Mouse (Mus musculus): Measurements from ENCODE around the gene Sox5.

Sox5 gene

DNA sequence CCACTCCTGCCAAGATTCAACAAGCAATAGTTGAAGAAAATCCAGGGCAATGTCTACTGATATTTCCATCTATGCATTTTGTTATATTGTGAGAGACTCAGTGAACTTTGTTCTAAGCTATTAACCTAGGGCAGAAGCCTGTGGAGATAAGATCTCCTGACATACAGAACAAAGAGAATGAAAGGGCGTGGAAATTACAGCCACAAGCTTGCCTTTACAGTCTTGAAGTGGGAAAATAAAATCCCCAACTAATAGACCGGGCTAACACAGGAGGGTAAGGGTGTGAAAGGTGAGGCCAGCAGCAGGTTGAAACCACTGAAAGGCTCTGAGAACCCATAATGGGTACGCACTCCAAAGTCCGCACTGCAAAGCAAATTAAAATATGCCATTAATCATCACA lies 449.8 kb downstream of the Sox5 start:
- no peak for DNase-seq (ENCODE audit: low read depth, low spot score)

DNA sequence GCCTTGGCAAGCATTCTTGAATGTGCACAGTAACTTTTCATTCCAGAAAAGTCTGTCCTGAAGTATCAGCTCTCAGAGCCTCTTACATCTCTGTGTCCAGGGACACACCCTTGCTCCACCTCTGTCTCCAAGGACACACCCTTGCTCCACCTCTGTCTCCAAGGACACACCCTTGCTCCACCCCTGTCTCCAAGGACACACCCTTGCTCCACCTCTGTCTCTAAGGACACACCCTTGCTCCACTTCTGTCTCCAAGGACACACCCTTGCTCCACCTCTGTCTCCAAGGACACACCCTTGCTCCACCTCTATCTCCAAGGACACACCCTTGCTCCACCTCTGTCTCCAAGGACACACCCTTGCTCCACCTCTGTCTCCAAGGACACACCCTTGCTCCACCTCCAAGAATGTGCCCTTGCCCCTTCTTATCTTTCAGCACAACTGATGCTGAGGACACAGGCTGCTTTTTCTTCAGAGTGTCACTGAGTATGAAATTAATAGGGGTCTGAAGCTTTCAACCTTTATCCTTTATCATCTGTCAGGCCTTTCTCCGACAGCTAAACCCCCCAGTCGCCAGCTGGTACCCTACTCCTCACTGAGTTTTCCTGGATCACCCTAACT lies 452.4 kb downstream of the Sox5 start:
- no peak for DNase-seq (ENCODE audit: low read depth, low spot score)

DNA sequence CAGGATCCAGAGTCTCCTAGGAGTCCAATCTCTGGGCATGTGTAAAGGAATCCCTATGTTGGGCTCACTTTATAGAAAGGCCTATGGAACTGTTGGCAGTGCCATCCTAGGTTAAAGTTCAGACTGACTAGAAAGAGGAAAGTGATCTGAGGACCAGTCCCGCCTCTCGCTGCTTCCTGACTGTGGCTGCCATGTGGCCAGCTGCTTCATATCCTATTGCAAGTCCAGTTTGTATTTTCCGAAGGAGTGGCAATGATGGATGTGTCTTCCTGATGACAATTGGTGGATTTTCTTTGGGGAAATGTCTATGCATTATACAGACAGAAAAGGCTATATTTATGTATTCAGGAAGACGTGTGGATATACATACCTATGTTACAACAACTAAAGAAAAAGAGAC lies 453.0 kb downstream of the Sox5 start:
- DNase-seq (ENCODE audit: low read depth, low spot score): no peak

DNA sequence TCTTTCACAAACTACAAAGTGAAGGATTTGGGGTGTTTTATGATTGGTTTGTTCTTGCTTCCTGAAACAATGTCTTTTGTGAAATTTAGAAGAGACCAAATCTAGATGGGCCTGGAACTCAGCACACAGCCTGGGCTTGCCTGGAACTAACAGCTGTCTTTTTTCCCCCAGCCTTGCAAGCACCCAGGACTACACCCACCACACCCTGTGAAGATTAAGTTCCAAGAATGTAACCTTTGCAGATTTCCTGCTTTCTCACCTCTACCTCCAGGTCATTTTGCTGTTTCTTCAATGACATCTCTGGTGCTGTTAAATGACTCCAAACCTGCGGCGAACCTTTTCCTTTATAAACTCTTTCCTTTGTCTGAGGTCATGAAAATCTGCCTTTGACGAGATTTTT lies 455.0 kb downstream of the Sox5 start:
- no peak for DNase-seq (ENCODE audit: low read depth, low spot score)

DNA sequence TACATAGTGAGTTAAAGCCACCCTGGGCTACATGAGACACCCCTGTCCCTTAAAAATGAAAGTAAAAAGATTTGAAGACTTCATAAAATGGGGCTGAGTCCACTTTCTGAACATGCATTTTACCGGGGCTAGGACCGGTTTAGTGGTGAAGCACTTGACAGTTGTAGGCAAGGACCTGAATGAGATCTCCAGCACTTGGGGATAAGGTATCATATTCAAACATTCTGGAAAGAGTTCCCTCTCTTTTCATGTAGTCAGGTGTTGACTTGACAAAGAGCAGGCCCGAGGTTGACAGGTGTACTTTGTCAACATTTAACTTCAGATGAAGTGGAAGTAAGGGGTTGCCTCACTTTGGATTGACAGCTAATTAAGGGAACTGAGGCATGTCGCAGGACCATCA lies 458.4 kb downstream of the Sox5 start:
- DNase-seq (ENCODE audit: low read depth, low spot score): no peak

DNA sequence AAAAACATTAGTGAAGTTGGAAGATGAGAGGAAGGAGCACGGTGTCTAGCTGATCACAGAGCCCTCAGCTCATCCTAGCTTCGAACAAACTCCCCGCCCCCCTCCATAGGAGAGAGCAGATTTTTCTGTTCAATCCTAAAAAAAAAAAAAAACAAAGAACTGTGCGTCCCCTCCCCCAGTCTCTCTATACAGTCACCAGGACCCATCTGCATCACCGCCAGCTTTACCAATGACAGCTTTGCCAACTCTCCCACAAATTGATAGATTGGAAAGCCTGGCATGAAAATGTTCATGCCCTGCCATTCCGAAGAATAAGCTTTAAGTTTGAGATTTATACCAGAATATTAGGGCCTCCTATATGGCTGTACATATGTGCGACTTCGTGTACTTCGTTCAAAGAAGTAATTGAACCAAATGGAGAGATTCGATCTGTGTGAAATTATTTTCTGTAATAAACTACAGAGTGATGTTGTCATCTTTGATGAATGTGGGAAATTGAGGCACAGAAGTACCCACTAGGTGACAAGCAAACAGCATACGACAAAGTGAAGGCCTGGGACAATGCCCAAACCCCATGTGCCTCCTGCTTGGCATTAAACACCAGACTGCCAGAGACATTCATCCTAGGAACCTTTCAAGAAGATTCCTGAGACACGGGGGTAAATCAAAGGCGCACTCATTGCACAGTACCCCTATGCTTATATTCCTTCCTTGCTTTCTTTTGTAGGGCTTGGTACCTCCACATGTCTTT lies 459.3 kb downstream of the Sox5 start:
- DNase-seq (ENCODE audit: low read depth, low spot score): no peak

DNA sequence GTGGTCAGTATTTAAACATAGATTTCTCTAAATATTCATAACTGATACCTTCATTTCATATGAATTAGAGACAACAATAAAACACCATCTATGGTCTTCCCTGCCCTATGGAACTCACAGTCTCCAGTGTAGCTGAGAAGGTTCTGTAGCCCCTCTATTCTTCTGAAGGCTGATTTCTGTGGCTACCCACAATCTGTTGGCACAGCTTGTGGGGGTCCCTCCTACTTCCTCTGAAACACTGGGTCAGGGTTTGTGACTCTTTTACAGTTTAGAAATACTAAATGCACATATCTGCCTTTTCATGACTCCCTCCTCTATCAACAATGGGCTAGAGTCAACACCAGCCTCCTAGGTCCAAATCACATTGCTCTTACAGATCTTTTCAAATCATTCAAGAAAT lies 461.4 kb downstream of the Sox5 start:
- DNase-seq (ENCODE audit: low read depth, low spot score): no peak

DNA sequence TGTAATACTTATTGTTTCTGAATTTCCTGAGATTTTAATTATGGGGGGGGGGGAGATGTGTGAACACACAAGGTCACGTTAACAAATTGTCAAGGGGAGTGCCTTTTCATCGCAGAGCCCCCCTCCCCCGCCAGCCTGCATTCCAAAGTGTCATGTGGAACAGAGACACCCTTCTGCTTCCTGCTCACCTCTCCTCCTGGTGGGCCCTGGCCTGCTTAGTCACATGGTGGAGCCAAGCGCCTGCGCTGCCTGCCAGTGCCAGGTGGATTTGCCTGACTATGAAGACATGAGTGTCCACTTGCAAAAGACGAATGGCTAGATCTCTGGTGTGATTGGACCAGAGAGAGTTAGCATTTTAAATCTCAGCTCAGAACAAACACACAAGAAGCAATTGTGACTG lies 462.1 kb downstream of the Sox5 start:
- DNase-seq (ENCODE audit: low read depth, low spot score): no peak

DNA sequence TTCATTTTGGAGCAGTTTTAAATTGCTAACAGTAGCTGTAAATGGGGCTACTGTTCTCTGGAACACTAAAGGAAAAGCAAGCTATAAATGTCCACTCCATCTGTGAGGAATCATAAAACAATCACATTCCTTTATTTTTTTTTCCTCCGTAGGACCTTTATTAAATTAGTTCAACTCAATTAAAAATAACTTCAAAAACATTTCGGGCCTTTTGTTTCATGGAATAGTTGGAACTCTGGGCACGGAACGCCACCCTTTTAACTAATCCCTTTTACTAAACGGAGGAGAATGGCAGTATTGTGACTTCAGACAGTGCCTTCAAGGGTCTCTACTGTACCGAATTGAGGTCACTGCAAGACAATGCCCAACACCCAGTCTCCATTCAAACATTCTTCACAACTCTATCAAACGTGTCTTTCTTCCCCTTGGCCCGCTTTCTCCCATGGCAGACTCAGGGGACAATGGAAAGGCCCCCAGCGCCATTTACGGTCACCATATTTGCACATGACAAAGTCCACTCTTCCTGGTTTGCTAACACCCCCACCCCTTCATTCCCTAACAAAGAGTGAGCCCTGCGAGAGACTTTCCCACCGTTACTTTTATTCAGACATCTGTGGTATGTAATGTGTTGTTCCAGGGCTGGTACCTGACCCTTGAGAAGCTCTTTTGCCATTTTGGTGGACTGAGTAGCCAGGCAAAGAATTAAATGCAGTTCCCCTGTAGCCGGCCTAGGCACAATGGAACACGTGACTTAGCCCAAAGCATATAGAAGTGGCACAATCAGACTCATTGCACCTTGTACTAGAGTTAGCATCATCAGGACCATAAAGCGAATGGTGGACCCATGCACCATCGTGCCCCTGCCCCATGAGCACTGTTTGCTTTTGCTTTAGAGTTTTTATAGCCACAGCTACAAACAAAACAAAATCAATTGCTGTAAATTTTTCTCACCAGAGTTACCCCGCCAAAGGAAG lies 468.7 kb downstream of the Sox5 start:
- DNase-seq (ENCODE audit: low read depth, low spot score): no peak

DNA sequence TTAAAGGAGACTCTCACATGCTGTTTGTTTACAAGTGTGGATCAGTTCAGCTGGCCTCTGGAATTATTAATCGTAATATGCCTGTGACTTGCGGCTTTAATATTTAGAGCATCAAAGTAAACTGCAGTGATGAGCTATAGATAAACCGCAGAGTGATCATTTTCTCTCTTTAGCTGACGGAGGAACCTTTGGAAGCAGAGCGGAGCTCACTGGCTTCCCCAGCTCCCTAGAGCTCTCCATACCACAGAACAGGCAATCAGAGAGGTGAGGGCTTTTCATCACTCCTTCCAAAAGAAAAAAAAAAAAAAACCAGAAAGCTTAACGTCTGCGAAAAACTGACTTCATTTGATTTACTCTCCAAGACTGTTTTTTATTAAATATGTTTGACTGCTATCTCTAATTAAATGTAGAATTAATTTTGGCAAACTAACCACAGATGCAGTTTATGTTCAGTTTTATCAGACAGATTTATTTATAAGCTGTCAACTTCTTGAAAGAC lies 469.4 kb downstream of the Sox5 start:
- no peak for DNase-seq (ENCODE audit: low read depth, low spot score)

DNA sequence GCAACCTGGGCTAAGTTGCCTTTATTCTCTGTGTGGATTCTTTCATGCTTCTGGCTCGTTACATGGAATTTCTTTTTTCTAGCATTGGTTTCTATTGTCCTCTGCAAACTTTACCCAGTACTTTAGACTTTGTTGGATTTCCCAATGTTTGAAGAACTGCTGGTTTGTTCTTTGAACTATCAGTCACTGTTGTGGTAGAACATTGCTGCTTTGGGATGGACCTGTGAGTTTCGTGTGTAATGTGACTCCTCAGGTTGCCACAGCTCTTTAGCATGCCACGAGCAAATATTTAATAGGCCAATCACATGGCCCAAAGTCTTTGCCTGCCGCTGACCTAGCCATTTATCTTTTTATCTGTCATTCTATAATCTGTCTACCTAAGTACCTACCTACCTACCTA lies 470.0 kb downstream of the Sox5 start:
- DNase-seq (ENCODE audit: low read depth, low spot score): no peak

DNA sequence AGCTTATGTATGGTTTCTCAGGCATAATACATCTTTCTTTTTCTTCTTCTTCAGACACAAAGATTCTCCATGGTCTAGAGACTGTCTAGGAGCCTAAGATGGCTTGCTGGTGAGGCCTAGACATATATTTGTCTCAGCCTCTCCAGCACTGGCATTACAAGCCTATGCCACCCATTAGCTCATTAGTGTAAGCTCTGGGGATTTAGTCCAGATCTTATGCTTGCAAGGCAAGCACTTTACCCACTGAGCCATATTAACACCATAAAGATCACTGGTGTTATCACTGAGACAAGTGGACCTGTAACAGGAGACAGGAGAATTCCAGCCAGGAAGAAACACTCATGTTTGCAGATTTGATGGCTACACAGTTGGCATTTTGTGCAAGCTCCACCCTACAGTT lies 472.6 kb downstream of the Sox5 start:
- DNase-seq (ENCODE audit: low read depth, low spot score): no peak

DNA sequence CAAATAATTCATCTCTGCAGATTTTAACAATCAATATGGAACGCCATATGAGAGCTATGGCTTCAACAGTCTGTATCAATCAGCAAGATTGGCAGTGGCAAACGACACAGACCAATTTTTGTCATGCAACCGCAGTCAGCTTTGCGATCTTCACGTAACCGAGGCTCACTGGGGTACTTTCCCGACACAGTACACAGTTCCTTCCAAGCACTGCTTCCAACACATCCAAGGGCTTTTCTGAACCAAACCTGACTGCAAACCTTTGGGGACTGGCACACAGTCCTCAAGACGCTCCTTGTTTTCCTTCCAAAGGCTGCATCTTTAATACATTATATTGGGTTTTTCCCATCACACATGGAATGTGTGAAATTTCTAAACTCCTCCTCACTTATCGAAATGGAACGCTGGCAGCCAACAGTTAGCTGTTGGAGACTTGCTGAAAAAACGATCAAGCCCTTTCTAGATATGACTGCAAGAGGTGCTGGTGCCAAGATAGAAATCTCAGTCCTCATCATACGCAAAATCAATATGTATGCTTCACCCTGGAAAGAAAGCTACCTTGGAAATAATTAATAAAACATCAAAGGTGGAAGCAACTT lies 474.1 kb downstream of the Sox5 start:
- DNase-seq (ENCODE audit: low read depth, low spot score): peak; percentile 12

DNA sequence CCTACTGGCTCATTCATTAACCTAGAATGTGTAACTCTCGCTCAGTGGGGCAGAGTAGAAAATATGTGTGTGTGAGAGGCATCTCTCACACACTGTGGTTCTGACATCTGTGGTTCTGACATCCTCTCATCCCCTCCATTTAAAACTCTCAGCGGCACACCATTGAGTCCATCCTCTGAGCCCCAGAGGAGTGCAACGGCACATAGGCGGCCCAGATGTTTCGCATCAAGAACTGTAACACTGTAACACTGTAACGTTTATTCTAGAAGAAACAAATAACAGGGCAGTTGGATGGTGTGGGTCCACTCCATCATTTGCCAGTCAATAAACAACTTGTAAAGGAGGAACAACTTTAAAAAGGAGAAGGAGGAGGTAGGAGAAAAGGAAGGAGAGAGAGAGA lies 479.0 kb downstream of the Sox5 start:
- DNase-seq (ENCODE audit: low read depth, low spot score): no peak

DNA sequence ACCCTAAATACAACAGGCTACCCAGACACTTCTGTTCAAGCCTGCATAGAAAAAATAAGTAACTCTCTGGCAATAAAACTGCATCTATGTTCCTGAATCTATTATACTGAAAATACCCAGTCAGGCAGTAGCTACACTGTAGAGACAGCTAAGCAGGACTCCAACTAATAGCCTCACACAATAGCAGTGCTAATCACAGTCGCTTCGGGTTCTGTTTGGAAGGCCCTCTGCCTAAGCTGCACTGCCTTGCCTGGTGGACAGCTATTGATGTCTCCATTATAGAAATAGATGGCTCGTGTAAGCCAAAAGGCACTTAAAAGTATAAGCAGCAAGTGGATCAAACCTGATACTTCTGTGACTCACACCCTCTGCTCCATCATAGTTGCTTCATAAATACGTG lies 480.7 kb downstream of the Sox5 start:
- no peak for DNase-seq (ENCODE audit: low read depth, low spot score)

DNA sequence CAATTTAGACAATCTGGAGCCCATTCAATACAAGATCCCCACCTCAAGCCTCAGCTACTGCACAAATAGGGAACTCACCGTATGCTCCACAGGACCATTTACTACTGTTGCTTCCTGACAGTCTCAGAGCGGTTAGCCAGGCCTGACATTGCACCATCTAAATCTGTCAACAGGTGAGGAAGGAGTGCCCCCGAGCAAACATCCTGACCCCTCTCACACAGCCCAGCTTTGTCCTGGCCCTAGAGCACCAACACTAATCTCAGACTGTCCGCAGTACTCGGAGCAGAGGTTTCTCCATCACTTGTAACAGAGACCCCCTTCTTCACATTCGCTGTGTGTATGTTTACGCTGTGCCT lies 482.3 kb downstream of the Sox5 start:
- no peak for DNase-seq (ENCODE audit: low read depth, low spot score)

DNA sequence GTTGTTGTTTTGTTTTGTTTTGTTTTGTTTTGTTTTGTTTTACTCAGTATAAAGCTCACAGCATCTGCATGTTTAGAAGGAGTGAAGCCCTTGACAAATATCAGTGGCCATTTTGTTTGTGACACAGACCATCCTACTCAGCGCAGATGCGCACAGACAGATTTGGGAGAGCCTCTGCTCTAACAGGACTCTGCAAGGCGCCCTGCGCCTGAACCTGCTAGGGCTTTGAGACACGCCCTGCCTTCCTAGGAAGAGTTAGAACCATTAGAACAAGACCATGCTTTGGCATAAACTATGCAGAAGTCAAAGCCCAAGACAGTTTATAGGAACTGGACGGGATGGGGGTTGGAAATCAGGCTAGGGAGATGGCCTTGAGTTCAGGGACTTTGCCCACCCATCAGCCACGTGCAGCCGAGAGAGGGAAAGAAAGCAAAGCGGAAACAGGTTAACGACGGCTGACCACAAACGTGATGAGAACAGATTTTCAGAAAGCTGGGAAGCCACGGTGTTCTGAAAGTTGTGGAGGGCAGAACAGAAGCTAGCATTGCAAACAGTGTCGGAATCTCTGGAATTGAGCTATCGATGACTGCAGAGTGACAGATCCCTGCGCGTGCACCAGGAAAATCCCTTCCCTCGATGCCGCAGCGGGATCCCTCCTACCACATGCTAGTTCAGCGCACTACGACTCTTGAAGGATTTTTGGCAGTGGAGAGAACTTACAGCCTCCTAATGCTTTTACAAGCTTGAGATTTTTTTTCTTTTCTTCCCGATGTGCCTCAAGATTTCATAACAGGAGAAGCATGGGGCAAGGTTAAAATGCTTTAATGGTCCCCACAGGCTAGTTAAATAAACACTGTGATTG lies 482.9 kb downstream of the Sox5 start:
- no peak for DNase-seq (ENCODE audit: low read depth, low spot score)

DNA sequence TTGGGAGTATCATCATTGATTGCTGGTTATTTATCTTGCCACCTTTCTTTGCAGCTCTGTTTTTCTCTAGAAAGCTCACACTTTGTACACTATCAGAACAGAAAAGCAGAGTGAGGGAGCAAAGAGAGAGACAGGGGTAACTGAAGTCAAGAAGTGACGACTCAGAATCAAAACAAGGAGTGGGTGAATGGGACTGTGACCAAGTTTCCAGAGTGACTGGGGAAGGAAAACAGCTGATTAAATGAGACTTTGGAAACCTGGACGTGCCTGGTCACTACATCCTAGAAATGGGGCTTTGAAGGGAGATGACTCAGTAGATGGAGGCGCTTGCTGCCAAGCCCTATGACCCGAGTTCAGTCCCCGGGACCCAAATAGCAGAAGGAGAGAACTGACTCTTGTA lies 483.9 kb downstream of the Sox5 start:
- DNase-seq (ENCODE audit: low read depth, low spot score): no peak

DNA sequence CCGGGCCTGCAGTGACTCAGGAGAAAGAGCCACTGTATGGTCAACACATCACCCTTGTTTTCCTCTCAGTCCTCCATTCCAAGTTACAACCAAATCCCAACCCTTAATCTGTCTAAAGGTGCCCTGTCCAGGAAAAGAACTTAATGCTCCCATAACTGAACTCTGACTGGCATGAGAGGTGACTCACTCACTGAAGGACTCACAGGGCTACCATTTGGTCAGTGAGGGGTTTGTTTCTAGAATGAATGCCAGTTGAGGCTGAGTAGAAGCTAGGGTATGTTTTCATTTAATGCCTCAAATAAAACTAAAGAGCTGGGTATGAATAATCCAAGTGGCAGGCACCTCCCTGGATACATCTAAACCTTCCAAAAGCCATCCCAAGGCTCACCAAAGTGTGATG lies 484.6 kb downstream of the Sox5 start:
- no peak for DNase-seq (ENCODE audit: low read depth, low spot score)

DNA sequence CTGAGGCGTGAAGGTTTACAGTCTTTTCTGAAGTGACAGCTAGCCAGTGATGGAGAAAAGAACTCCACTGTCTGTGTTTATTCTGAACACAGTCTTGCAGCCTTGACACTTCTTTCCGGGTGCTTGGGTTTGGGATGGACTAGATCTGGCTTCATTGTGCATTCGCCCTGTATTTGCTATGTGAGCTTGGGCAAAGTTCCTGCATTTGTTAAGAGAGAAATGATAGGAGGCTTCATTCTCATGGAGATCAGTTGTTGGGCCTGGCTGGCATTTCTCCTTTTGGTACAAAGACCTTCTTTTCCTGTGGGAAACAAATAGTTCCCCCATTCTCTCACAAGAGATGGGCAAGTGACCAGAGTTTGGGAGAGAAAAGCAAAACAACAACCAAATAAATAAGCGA lies 490.3 kb downstream of the Sox5 start:
- DNase-seq (ENCODE audit: low read depth, low spot score): no peak

DNA sequence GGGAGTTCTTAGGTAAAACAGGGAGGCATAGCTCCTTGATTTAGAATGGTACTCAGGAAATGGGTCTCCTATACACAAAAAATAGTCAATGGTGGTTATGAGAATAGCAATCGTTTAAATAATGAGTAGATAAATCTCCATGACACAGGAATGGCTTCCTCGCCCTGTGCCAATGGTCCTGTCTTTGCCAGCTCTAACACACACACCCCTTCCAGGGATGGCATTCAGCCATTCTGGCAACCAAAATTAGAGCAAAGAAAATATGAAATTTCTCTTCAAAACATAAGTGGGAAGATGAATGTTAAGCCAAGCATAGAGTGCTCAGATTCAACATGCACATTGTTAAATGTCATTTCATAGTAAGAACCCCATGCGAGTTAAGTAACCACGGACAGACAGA lies 495.7 kb downstream of the Sox5 start:
- no peak for DNase-seq (ENCODE audit: low read depth, low spot score)

Data from telencephalon, adult 2 months (tissue).